Mouse (Mus musculus) forebrain, embryonic 10.5 days (tissue): Measurements from ENCODE around the gene Cdk15. TPM values are rescaled to one million over a fixed set of nuclear protein-coding genes. Genes with fewer than 3 reads are reported as not detected.

Experiments used
- DNase-seq: peaks from one replicate; pipeline ENCODE4 v3.0.0-alpha.2; 2017; ENCODE audit warnings: low spot score; ENCODE audit errors: extremely low spot score
- H3K27ac ChIP-seq: fragments of 300-500 bp; sonication (generic); 2 replicates; pipeline ENCODE4 v1.5.1; 2016; ENCODE audit warnings: mild to moderate bottlenecking
- H3K27me3 ChIP-seq: fragments of 300-500 bp; sonication (generic); 2 replicates; pipeline ENCODE4 v1.6.1; 2016; ENCODE audit warnings: mild to moderate bottlenecking; ENCODE audit not compliant: poor library complexity, severe bottlenecking
- H3K36me3 ChIP-seq: fragments of 300-500 bp; sonication (generic); replicated peaks from 2 replicates; pipeline ENCODE4 v1.6.1; 2016; ENCODE audit warnings: mild to moderate bottlenecking, moderate library complexity
- H3K4me1 ChIP-seq: fragments of 300-500 bp; sonication (generic); 2 replicates; pipeline ENCODE4 v1.6.1; 2016
- H3K4me3 ChIP-seq: fragments of 300-500 bp; sonication (generic); 2 replicates; pipeline ENCODE4 v1.5.1; 2016; ENCODE audit warnings: mild to moderate bottlenecking, moderate library complexity
- H3K9me3 ChIP-seq: fragments of 300-500 bp; sonication (generic); 2 replicates; pipeline ENCODE4 v1.6.1; 2016; ENCODE audit warnings: mild to moderate bottlenecking, moderate library complexity
- WGBS: fragments of 180-500 bp; shearing (Covaris S2); methylation state at CpG from one replicate; pipeline ENCODE4 v1.1.7; 2016; 5-methylcytosine and 5-hydroxymethylcytosine counted together
- polyA plus RNA-seq: library from polyadenylated mRNA; unstranded; fragments of >200 nt; fragmentation: Nextera tagmentation; extraction: Ambion mirVana; gene quantifications from 2 replicates; pipeline ENCODE4 v1.2.1, GENCODE M21; 2016

Cdk15 gene
- polyA plus RNA-seq, 1 experiment from 2014 or later, result 0.29 TPM

- H3K27ac ChIP-seq, result peak overlapping the region; percentile 48
- H3K4me3 ChIP-seq, result peak overlapping the region; percentile 16; the same call in 1 of the 2 replicates
- DNase-seq, result peak; percentile 63
These were observed 59.8 kb downstream of the Cdk15 start for GRCm38 (mm10) chr1:59316386-59317051.

DNA sequence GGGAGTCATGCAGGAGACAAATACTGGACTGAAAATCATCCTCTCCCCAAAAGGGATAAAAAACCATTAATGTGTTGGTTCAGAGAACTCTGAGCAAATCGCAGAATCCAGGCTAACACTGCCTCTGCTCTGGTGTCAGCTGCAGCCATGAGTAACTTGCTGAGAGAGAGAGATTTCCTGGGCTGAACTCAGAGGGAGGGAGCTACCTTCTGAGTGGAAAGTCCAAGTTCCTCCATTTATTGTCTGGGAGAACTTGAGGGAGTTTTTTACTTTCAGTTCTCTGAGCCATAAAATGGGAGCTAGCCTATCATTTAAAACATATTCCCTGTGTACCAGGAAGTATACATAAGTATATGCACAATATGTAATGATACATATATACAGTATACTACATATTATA, 60.7 kb downstream of the Cdk15 start:
- no peak for DNase-seq
- no peak overlapping the region for H3K27ac ChIP-seq
- H3K4me3 ChIP-seq, result no peak overlapping the region
- H3K27me3 ChIP-seq, result peaks cover 77% of the 10 kb centered on the region
- no peaks in the 10 kb centered on the region for H3K9me3 ChIP-seq
- H3K4me1 ChIP-seq, result peaks cover 84% of the 10 kb centered on the region
- 80% methylated on average over 1 of the region's 1 CpGs for WGBS
- no peaks in the 10 kb centered on the region for H3K36me3 ChIP-seq

More at GRCm38 (mm10) chr1:59316386-59317051, 59.8 kb downstream of the Cdk15 start:
- 1% methylated on average over 6 of the region's 6 CpGs for WGBS
- H3K36me3 ChIP-seq, result no peaks in the 10 kb centered on the region
- H3K27me3 ChIP-seq, result peaks cover 79% of the 10 kb centered on the region
- peaks cover 84% of the 10 kb centered on the region for H3K4me1 ChIP-seq
- no peaks in the 10 kb centered on the region for H3K9me3 ChIP-seq

DNA sequence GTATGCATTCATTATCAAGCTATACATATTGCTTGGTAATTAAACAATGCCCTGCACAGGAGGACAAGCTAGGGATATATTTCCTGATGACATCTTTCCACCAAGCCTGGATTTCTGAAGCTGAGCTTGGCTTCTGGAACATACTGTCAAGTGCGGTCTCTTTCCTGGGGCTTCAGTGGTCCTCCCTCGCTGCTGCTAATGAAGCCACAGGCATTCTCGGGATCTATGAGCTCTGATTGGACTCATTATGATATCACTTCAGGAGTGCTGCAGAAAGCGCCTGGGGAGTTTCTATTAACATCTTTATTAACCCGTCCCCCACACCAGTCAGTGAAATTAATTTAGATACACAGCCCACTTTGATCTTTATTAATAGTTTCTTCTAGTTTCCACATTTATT, 62.2 kb downstream of the Cdk15 start:
- H3K36me3 ChIP-seq, result no peaks in the 10 kb centered on the region
- DNase-seq, result no peak
- H3K4me1 ChIP-seq, result peaks cover 79% of the 10 kb centered on the region
- no peak overlapping the region for H3K4me3 ChIP-seq
- WGBS, result 56% methylated on average over 5 of the region's 5 CpGs
- no peak overlapping the region for H3K27ac ChIP-seq
- peaks cover 65% of the 10 kb centered on the region for H3K27me3 ChIP-seq
- peaks cover 6% of the 10 kb centered on the region; the same call in 1 of the 2 replicates for H3K9me3 ChIP-seq

DNA sequence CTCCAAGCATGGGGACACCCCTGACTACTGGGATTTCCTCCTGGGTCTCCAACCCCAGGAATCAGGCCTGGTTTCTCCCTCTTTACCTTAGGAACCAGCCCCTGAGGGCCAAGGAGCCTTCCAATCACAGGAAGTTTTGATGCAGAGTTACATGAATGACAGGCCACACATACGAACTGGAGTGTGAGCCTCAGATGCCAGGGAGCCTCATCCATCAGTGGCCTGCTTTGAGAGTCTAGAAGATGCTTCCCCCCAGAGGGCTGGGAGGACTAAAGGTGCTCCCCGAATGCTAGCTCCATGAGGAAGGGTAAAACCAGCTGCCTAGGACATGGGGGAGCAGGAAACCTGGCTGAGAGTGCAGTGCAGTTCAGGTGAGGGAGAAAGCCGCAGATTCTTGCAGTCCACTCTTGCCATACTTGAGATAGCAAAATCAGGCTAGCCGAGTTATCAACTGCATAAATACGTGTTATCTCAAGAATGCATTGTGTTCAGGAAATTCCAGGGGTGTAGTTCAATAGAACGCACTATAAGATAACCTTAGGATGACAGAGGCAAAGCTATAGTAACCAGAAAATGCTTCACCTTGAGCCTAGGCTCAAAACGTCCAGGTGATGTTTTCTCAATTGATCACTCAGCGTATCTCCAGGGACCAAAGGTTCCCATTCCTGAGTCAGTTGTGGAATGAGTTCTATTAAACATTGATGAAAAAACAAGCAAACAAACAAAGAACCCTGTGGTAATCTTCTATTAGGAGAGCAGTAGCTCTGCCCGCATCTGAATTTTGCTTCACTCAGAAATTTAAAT, 64.6 kb downstream of the Cdk15 start:
- Histone ChIP-seq H3K27ac (peak overlapping the region; percentile 74), H3K4me3 (no peak overlapping the region), H3K9me3 (peaks cover 6% of the 10 kb centered on the region; the same call in 1 of the 2 replicates), H3K36me3 (no peaks in the 10 kb centered on the region), H3K27me3 (peaks cover 55% of the 10 kb centered on the region), H3K4me1 (peaks cover 59% of the 10 kb centered on the region)
- DNase-seq, result no peak
- 83% methylated on average over 9 of the region's 9 CpGs for WGBS

DNA sequence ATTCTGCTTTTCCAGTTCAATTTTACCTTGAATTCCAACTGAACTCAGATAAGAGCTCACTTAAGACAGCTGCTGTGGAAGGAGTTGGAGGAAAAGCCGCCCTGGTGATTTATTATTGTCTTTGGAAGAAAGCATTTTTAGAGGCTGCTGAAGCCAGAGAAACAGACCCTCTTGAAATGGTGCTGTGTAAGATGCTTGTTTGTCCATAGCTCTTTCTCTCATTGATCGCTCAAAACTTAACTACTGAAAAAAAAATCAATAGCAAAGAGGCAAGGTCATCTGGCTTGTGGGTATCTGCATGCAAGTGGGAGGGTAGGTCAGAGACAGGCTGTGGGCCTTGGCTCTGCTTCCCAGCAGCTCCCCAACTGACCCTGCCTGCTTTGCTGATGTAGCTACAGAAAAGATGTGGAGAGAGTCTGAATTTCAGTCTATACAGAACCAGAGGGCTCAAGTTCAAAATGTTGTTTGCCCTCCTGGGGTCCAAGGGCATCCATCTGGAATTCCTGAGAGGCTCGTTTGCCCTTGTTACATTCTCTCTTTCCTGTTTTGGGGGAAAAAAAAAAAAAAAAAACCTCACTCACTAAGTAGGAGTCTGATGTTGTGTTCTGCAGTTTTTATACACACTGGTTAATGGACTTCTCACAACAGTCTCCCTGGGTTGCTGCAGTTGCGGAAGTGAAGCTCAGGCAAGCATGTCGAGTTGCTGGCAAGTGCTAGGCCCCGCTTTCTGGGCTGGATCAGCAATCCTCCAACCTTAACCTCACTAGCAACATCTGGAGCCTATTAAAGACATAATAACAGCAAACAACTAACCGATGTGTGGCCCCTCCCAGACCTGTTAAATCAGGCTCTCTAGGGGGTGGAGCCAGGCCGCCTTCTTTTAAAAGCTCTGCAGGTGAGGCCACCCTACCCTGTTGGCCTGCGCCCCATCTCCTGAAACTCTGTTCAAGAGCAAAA, 65.5 kb downstream of the Cdk15 start:
- Histone ChIP-seq H3K27ac (peak overlapping the region; percentile 74), H3K4me1 (peaks cover 61% of the 10 kb centered on the region), H3K27me3 (peaks cover 63% of the 10 kb centered on the region), H3K4me3 (no peak overlapping the region), H3K36me3 (no peaks in the 10 kb centered on the region), H3K9me3 (peaks cover 6% of the 10 kb centered on the region; the same call in 1 of the 2 replicates)
- WGBS, result 51% methylated on average over 9 of the region's 9 CpGs
- DNase-seq, result no peak

GRCm38 (mm10) chr1:59326854-59327395, 70.2 kb downstream of the Cdk15 start:
- Histone ChIP-seq H3K9me3 (peaks cover 6% of the 10 kb centered on the region; the same call in 1 of the 2 replicates), H3K27ac (peak overlapping the region; percentile 78), H3K36me3 (no peaks in the 10 kb centered on the region), H3K4me3 (peak overlapping the region; percentile 13; the same call in 1 of the 2 replicates), H3K4me1 (peaks cover 61% of the 10 kb centered on the region), H3K27me3 (peaks cover 56% of the 10 kb centered on the region)
- peak; percentile 34 for DNase-seq
- WGBS, result 11% methylated on average over 10 of the region's 10 CpGs

GRCm38 (mm10) chr1:59332737-59333385, 76.2 kb downstream of the Cdk15 start:
- DNase-seq, result no peak
- Histone ChIP-seq H3K9me3 (no peaks in the 10 kb centered on the region), H3K27ac (peak overlapping the region; percentile 76), H3K36me3 (no peaks in the 10 kb centered on the region), H3K27me3 (peaks cover 68% of the 10 kb centered on the region), H3K4me1 (peaks cover 64% of the 10 kb centered on the region), H3K4me3 (no peak overlapping the region)
- 27% methylated on average over 13 of the region's 13 CpGs for WGBS

GRCm38 (mm10) chr1:59333386-59333759, 76.7 kb downstream of the Cdk15 start:
- H3K9me3 ChIP-seq, result no peaks in the 10 kb centered on the region
- peaks cover 64% of the 10 kb centered on the region for H3K27me3 ChIP-seq
- peak overlapping the region; percentile 76 for H3K27ac ChIP-seq
- no peak for DNase-seq
- WGBS, result 50% methylated on average over 5 of the region's 5 CpGs
- no peaks in the 10 kb centered on the region for H3K36me3 ChIP-seq
- no peak overlapping the region for H3K4me3 ChIP-seq
- peaks cover 59% of the 10 kb centered on the region for H3K4me1 ChIP-seq

- Histone ChIP-seq H3K4me1 (peaks cover 53% of the 10 kb centered on the region), H3K4me3 (no peak overlapping the region), H3K9me3 (no peaks in the 10 kb centered on the region), H3K36me3 (no peaks in the 10 kb centered on the region), H3K27ac (peak overlapping the region; percentile 76), H3K27me3 (peaks cover 59% of the 10 kb centered on the region)
- 54% methylated on average over 10 of the region's 10 CpGs for WGBS
- DNase-seq, result no peak
These were observed 77.3 kb downstream of the Cdk15 start for GRCm38 (mm10) chr1:59333860-59334561.

DNA sequence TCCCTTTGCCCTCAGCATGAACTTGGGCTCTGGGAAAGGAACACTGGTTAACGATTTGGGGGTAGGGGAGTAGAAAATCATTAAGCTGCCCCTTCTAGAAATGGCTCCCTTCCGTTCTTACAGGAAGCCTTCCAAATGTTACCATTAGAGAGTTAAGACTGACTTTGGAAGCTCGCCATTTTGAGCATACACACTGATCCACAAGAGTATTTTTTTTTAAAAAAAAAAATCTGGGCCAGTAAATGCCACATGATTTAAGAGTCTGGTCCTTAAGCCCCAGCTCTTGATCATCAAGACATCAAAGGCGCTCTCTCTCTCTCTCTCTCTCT, 77.8 kb downstream of the Cdk15 start:
- 50% methylated on average over 4 of the region's 4 CpGs for WGBS

GRCm38 (mm10) chr1:59336256-59336655, 79.5 kb downstream of the Cdk15 start:
- no peaks in the 10 kb centered on the region for H3K36me3 ChIP-seq
- 92% methylated on average over 1 of the region's 1 CpGs for WGBS
- H3K4me3 ChIP-seq, result no peak overlapping the region
- no peaks in the 10 kb centered on the region for H3K9me3 ChIP-seq
- H3K27me3 ChIP-seq, result peaks cover 36% of the 10 kb centered on the region
- no peak overlapping the region for H3K27ac ChIP-seq
- no peak for DNase-seq
- H3K4me1 ChIP-seq, result peaks cover 58% of the 10 kb centered on the region

More for the DNA sequence above, 77.8 kb downstream of the Cdk15 start:
- DNase-seq, result no peak
- Histone ChIP-seq H3K27ac (peak overlapping the region; percentile 76), H3K36me3 (no peaks in the 10 kb centered on the region), H3K9me3 (no peaks in the 10 kb centered on the region), H3K4me3 (no peak overlapping the region), H3K4me1 (peaks cover 53% of the 10 kb centered on the region), H3K27me3 (peaks cover 53% of the 10 kb centered on the region)
